Mouse (Mus musculus) thymus, postnatal 0 days (tissue): ENCODE measurements around the gene Rad51b. TPM values are rescaled to one million over a fixed set of nuclear protein-coding genes. Genes with fewer than 3 reads are reported as not detected.

ENCODE experiments used
- DNase-seq: peaks from one replicate; pipeline ENCODE4 v3.0.0-alpha.2; 2015; ENCODE audit warnings: low spot score
- polyA plus RNA-seq: library from polyadenylated mRNA; unstranded; fragments of >200 nt; fragmentation: Nextera tagmentation; extraction: Ambion mirVana; gene quantifications from 2 replicates; pipeline ENCODE4 v1.2.1, GENCODE M21; 2015

Rad51b gene
- polyA plus RNA-seq, 1 experiment from 2014 or later = 4.8 TPM

- DNase-seq = no peak
These were observed 228.8 kb downstream of the Rad51b start for GRCm38 (mm10) chr12:79525872-79526271.

GRCm38 (mm10) chr12:79527222-79527621 is 230.1 kb downstream of the Rad51b start:
- DNase-seq = no peak

- no peak for DNase-seq
These were observed 233.3 kb downstream of the Rad51b start for GRCm38 (mm10) chr12:79530275-79530902.

DNA sequence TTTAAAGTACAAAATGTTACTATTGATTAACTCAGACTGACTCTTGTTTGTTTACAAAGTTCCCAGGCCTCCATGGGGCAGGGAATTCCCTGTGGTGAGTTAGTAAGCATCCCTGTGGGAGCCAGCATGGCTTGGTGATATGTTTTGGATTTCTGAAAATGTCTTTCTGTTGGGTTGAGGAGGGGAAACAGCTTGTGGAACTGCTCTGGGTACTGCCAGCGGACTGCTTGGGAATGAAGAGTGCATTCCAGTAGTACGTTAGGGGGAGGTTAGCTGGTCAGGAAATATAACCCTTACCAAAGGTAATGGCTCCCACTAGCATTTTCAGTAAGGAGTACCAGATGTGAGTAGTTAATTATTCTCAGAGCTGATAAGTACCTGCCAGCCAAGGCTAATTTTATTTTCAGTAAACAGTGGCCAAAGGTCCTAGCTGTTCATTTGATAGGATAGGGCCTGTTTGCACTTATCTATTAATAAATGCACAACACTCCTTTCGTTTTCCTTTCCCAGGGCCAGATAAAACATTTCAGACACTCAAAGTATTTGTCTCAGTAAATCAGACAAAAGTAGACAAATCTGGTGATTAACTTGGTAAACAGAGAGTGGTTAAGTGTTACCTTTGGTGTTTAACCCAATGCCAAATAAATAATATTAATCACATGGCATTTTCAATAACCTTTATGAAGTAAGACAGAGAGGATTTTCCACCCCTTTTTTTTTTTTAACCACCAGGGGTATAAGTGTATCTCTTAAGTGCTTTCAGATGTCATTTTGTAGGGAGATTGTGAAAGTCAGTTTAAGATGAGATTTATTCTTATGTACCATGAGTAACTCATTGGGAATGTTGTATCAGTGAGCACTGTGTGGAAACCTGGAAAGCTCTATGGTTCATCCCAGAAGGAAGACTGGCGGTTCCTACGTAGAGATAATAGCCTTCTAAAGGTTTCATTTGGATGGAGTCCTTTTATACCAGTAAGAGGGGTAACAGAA is 235.0 kb downstream of the Rad51b start:
- no peak for DNase-seq

- DNase-seq = no peak
These were observed 237.7 kb downstream of the Rad51b start for GRCm38 (mm10) chr12:79534778-79535177.

- no peak for DNase-seq
These were observed 238.7 kb downstream of the Rad51b start for GRCm38 (mm10) chr12:79535532-79536437.

DNA sequence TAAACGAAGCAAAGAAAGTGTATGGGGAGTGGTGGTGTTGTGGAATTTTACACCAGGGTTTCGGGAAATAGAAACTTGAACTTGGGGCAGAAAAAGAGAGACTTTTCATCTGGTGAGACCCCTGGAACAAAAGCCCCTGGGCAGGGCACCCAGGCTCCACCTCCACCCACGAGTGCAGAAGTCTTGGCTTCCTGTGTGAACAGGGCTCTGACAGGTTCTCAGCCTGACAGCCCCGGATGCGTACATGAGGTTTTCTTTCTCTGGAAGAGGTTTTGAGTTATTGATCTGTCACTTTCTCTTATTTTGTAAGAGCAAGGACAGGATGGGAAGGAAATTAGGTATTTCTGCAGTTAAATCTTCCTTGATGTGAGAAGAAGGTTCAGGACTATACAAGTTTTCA is 243.1 kb downstream of the Rad51b start:
- no peak for DNase-seq

- no peak for DNase-seq
These were observed 244.5 kb downstream of the Rad51b start for GRCm38 (mm10) chr12:79541581-79541980.

- DNase-seq = no peak
These were observed 248.0 kb downstream of the Rad51b start for GRCm38 (mm10) chr12:79545063-79545462.

DNA sequence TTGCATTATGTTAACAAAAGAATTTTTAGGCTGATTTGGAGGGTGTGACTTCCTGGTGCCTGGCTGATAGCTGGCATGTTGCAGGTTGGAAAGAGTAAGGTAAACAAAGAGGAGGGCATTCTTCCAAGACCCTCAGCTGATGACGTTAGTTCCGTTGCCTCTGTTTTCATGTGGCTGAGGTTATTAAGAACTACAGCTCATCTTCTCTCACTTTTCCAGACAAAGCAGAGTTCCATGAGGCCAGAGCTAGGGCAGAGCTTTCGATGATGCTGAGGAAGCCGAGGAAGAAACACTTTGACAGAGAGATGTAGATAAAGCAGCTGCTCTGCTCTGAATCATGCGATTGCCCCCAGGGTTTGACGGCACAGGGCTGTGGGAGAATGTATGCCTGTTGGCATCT is 250.5 kb downstream of the Rad51b start:
- no peak for DNase-seq

- DNase-seq = no peak
These were observed 251.7 kb downstream of the Rad51b start for GRCm38 (mm10) chr12:79548607-79549330.

- no peak for DNase-seq
These were observed 253.1 kb downstream of the Rad51b start for GRCm38 (mm10) chr12:79550049-79550682.

DNA sequence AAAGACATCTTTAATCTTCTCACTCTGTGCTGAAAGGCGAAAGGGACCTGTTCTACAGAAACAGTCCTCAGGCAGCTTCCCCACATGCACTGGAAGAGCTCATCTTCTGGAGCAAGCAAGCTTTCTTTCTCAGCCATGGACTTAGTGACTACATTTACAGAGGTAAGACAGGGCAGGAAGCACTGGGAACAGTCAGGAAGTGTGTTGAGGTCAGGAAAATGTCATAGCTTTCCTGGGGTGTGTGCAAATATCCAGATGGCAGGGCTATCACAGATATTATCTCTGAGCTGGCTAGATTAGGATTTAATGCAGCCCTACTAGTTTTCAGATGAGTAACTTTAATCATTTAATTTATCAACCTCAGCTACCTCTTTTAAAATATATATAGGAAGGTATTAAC is 254.2 kb downstream of the Rad51b start:
- no peak for DNase-seq

DNA sequence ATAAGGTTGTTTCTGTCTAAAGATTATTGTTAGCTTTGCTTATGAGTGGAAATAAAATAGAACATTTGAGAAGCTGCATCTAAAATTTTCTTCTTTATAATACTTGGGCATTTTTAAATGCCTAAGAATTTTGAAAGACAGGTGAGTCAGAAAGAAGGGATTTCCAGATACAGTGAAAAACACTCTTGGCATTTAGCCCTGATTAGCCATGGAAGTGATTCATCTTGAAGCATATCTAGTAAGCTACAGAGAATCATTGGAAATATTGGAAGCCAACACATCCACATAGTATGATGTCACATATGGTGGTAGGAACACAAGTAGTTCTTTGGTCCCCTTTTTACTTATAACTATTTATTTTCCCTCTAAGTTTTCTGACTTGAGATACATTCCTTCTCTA is 256.0 kb downstream of the Rad51b start:
- no peak for DNase-seq

DNA sequence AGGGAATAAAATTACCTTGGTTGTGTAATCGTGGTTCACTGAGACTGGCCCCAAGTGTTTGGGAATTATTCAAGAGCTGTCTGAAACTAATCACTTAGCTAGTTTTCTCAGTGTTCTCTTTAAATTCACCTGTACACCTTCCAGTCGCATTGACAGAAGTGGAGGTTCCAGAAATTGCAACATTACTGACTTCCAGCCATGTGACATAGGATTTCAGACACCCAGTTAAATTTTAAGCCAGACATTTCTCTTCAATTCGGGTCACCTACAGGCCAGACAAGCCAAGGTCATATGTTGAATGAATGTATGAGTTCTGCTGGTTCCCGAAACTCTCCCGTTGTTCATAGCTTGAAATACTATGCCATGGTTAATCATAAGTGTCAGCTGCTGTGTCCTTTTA is 260.8 kb downstream of the Rad51b start:
- no peak for DNase-seq

- no peak for DNase-seq
These were observed 261.6 kb downstream of the Rad51b start for GRCm38 (mm10) chr12:79558711-79559110.

GRCm38 (mm10) chr12:79559410-79560015 is 262.4 kb downstream of the Rad51b start:
- DNase-seq = no peak

GRCm38 (mm10) chr12:79560084-79560699 is 263.1 kb downstream of the Rad51b start:
- DNase-seq = no peak

DNA sequence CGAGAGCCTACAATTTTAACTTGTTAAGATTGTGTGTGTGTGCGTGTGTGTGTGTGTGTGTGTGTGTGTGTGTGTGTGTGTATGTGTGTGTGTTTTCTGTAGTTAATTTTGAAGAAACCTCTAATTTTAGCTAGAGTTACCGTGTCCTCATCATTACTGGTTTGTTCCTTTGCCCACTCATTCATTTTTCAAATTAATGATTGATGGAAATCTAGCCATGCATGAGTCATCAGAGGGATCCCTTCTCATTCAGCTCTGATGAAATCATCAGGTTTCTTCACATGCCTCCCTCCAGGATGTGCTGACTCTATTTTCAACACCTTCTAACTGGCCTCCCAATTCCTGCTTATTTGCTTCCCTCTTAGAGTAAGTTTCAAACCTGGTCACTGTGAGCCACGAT is 263.8 kb downstream of the Rad51b start:
- no peak for DNase-seq
